Mouse (Mus musculus): ENCODE data around the gene Atf6. TPM values are rescaled to one million over a fixed set of nuclear protein-coding genes. Genes with fewer than 3 reads are reported as not detected.
A peak's percentile ranks its signal among the peaks of the same experiment; 100 is the strongest.

The Atf6 gene
- total and polyA plus RNA-seq, 2 experiments from 2014 or later, result 13.0 to 41.5 TPM

DNA sequence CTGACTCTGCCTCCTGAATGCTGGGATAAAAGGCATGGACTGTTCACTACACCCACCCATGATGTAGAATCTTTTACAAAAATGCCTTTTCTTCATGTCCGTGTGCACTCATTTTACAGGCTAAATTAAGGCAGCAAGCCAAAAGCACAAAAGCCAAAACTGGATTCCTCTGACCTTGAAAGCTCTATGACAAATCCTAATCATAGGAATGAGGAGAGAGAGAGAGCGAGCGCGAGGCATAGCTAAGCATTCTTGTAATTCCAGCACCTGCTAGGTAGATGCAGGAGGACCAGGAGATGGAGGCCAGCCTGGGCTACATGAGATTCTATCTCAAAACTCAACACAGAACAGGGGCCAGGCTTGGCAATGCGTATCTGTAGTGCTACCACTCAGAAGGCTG, 9.3 kb upstream of the Atf6 start:
- Histone ChIP-seq H3K36me3 (replicated peaks; ENCODE audit: control insufficient read depth, insufficient read depth, low read length) (peaks cover 31% of the 10 kb centered on the region), H3K4me1 (ENCODE audit: control insufficient read depth, insufficient read depth) (no peaks in the 10 kb centered on the region), H3K4me2 (ENCODE audit: low read depth, low read length) (no peak overlapping the region), H3K4me3 (ENCODE audit: low read depth, low read length) (no peak overlapping the region), H3K27me3 (ENCODE audit: control insufficient read depth, insufficient read depth, low read length) (no peaks in the 10 kb centered on the region), H3K9me3 (replicated peaks; ENCODE audit: control insufficient read depth, low read length) (no peaks in the 10 kb centered on the region), H3K27ac (ENCODE audit: low read depth) (peak overlapping the region; percentile 17; the same call in 1 of the 2 replicates), H3K9ac (replicated peaks; ENCODE audit: low read depth, low read length) (no peak overlapping the region)
- DNase-seq (ENCODE audit: low spot score), result no peak
- WGBS, result 52% methylated on average over 5 of the region's 5 CpGs
- no peak for ATAC-seq (ENCODE audit: insufficient read depth, low read depth)
- TF ChIP-seq EP300 (IDR thresholded peaks at IDR 0.05; ENCODE audit: low read depth) (no peak), CTCF (IDR thresholded peaks at IDR 0.05; ENCODE audit: low read depth) (no peak)

GRCm38 (mm10) chr1:170875676-170876075, 8.1 kb upstream of the Atf6 start:
- Histone ChIP-seq H3K27ac (ENCODE audit: low read depth) (no peak overlapping the region), H3K4me3 (ENCODE audit: low read depth, low read length) (no peak overlapping the region), H3K9ac (replicated peaks; ENCODE audit: low read depth, low read length) (no peak overlapping the region), H3K9me3 (replicated peaks; ENCODE audit: control insufficient read depth, low read length) (no peaks in the 10 kb centered on the region), H3K27me3 (ENCODE audit: control insufficient read depth, insufficient read depth, low read length) (no peaks in the 10 kb centered on the region), H3K4me2 (ENCODE audit: low read depth, low read length) (no peak overlapping the region), H3K36me3 (replicated peaks; ENCODE audit: control insufficient read depth, insufficient read depth, low read length) (peaks cover 35% of the 10 kb centered on the region), H3K4me1 (ENCODE audit: control insufficient read depth, insufficient read depth) (no peaks in the 10 kb centered on the region)
- ATAC-seq (ENCODE audit: insufficient read depth, low read depth) (no peak), DNase-seq (ENCODE audit: low spot score) (no peak)
- 83% methylated on average over 3 of the region's 3 CpGs for WGBS
- TF ChIP-seq CTCF (IDR thresholded peaks at IDR 0.05; ENCODE audit: low read depth), result no peak
- TF ChIP-seq EP300 (IDR thresholded peaks at IDR 0.05; ENCODE audit: low read depth), result no peak

DNA sequence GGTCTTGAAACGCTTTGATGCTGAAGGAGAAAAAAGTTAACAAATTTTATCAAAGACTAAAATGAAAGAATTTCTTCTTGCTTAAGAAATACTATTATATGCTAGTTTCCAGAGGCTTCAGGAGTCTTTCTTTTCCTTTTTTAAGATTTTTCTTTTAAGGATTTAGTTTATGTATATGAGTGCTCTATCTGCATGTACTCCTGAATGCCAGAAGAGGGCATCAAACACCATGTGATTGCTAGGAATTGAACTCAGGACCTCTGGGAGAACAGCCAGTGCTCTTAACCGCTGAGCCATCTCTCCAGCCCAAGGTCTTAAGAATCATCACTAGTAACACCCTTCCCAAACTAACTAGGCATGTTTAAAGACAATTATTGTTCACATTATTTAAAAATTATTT, 4.4 kb upstream of the Atf6 start:
- 87% methylated on average over 2 of the region's 2 CpGs for WGBS
- ATAC-seq (ENCODE audit: insufficient read depth, low read depth) (no peak), DNase-seq (ENCODE audit: low spot score) (no peak)
- H3K4me2 ChIP-seq (ENCODE audit: low read depth, low read length), result no peak overlapping the region
- H3K4me1 ChIP-seq (ENCODE audit: control insufficient read depth, insufficient read depth), result 0 out of 2 replicates have a peak, but pooled peaks cover 2% of the 10 kb centered on the region
- peaks cover 21% of the 10 kb centered on the region for H3K36me3 ChIP-seq (replicated peaks; ENCODE audit: control insufficient read depth, insufficient read depth, low read length)
- no peak overlapping the region for H3K9ac ChIP-seq (replicated peaks; ENCODE audit: low read depth, low read length)
- H3K27me3 ChIP-seq (ENCODE audit: control insufficient read depth, insufficient read depth, low read length), result no peaks in the 10 kb centered on the region
- H3K27ac ChIP-seq (ENCODE audit: low read depth), result no peak overlapping the region
- no peak overlapping the region for H3K4me3 ChIP-seq (ENCODE audit: low read depth, low read length)
- H3K9me3 ChIP-seq (replicated peaks; ENCODE audit: control insufficient read depth, low read length), result no peaks in the 10 kb centered on the region
- TF ChIP-seq EP300 (IDR thresholded peaks at IDR 0.05; ENCODE audit: low read depth) (no peak), CTCF (IDR thresholded peaks at IDR 0.05; ENCODE audit: low read depth) (no peak)

GRCm38 (mm10) chr1:170871402-170871801, 3.8 kb upstream of the Atf6 start:
- Histone ChIP-seq H3K27me3 (ENCODE audit: control insufficient read depth, insufficient read depth, low read length) (no peaks in the 10 kb centered on the region), H3K4me3 (ENCODE audit: low read depth, low read length) (no peak overlapping the region), H3K9me3 (replicated peaks; ENCODE audit: control insufficient read depth, low read length) (no peaks in the 10 kb centered on the region), H3K4me2 (ENCODE audit: low read depth, low read length) (no peak overlapping the region), H3K9ac (replicated peaks; ENCODE audit: low read depth, low read length) (no peak overlapping the region), H3K4me1 (ENCODE audit: control insufficient read depth, insufficient read depth) (peaks cover 7% of the 10 kb centered on the region; the same call in 1 of the 2 replicates), H3K27ac (ENCODE audit: low read depth) (no peak overlapping the region), H3K36me3 (replicated peaks; ENCODE audit: control insufficient read depth, insufficient read depth, low read length) (peaks cover 21% of the 10 kb centered on the region)
- ATAC-seq (ENCODE audit: insufficient read depth, low read depth) (no peak), DNase-seq (ENCODE audit: low spot score) (no peak)
- 86% methylated on average over 6 of the region's 6 CpGs for WGBS
- no peak for TF ChIP-seq EP300 (IDR thresholded peaks at IDR 0.05; ENCODE audit: low read depth)

- no peak overlapping the region for H3K27ac ChIP-seq (ENCODE audit: low read depth)
- H3K4me3 ChIP-seq (ENCODE audit: low read depth, low read length), result peak overlapping the region; percentile 76
- TF ChIP-seq CTCF (IDR thresholded peaks at IDR 0.05; ENCODE audit: low read depth) (no peak), EP300 (IDR thresholded peaks at IDR 0.05; ENCODE audit: low read depth) (no peak)
- H3K9me3 ChIP-seq (replicated peaks; ENCODE audit: control insufficient read depth, low read length), result no peaks in the 10 kb centered on the region
- H3K9ac ChIP-seq (replicated peaks; ENCODE audit: low read depth, low read length), result peak overlapping the region; percentile 88
- 13% methylated on average over 14 of the region's 14 CpGs for WGBS
- DNase-seq (ENCODE audit: low spot score) (no peak), ATAC-seq (ENCODE audit: insufficient read depth, low read depth) (no peak)
- no peaks in the 10 kb centered on the region for H3K27me3 ChIP-seq (ENCODE audit: control insufficient read depth, insufficient read depth, low read length)
- H3K36me3 ChIP-seq (replicated peaks; ENCODE audit: control insufficient read depth, insufficient read depth, low read length), result peaks cover 12% of the 10 kb centered on the region
- peaks cover 14% of the 10 kb centered on the region for H3K4me1 ChIP-seq (ENCODE audit: control insufficient read depth, insufficient read depth)
- H3K4me2 ChIP-seq (ENCODE audit: low read depth, low read length), result peak overlapping the region; percentile 90
Measured at GRCm38 (mm10) chr1:170868905-170869283, 1.3 kb upstream of the Atf6 start.

Measured in heart, postnatal 0 days (tissue).